Mouse (Mus musculus) retina, postnatal 1 day (tissue): ENCODE results near the gene Ccp110.

Source experiments
- DNase-seq: peaks from one replicate; pipeline ENCODE4 v3.0.0-alpha.2; 2012

Gene Ccp110

GRCm38 (mm10) chr7:118773027-118773426 is 60.7 kb downstream of the Ccp110 start:
- no peak for DNase-seq

- DNase-seq, result no peak
Measured at GRCm38 (mm10) chr7:118775991-118776390, 63.6 kb downstream of the Ccp110 start.

GRCm38 (mm10) chr7:118776491-118776890 is 64.1 kb downstream of the Ccp110 start:
- DNase-seq, result no peak

DNA sequence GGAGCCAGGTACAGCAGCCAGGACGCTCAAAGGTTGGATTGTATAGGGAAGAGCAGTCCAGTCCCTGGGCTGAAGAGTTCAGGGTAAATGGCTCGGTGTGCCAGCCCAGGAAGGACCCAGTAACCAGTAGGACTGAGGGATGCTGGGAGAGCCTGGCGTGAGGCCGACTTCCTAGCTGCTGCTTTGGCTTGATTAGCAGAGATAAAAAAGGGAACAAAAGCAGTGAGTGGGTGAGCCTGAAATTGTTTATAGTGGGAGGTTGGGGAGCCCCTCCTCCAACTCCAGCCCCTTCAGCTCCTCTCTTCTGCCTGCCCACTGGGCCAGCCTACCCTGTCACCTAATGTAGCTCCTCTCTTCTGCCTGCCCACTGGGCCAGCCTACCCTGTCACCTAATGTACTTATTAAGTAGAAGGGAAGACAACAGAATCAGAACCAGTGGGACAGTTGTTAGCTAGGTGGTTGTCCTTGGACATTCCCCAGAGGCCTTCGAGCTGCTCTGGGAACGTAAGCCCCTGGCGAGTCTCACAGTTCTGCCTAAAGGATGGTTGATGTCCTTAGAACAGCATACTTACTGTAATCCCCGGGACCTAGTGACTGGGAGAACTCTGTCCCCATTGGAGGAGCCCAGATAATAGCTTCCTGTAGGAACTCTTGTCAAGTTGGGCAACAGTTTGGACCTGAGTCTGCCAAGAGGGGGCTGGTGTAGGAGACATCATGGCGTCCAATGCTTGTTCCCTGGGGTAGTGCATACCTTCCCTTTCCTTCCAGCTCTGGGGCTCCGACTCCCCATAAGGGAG is 65.4 kb downstream of the Ccp110 start:
- no peak for DNase-seq

- DNase-seq, result peak; percentile 41
Measured at GRCm38 (mm10) chr7:118778561-118778960, 66.2 kb downstream of the Ccp110 start.

DNA sequence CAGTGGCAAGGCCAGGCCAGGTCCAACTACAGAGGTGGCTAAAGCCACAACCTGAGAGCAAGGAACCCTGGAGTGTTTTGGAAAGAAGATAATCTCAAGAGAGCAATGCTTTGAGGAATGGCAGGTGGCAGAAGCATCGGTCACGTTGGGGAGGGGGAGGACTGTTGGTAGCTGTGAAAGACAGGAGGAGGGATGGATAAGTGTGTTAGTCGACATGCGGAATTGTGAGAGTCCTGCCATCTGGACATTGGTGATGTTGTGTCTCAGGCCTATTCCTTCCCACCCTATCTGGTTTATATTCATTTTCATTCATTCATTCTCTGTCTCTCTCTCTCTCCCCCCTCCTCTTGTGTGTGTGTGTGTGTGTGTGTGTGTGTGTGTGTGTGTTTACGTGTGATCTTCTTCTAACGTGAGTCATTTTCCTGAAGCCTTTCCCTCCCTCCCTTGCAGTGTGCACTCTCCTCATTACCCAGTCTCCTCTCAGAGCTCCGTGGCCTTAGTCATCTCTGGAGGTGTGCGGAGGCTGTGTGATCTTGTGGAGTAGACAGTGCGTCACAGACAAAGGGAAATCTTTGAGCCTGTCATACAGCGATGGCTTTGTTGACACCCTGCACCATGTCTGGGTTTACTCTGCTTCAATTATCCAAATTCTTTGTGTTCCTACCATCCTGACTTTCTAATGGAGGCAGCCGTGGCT is 71.1 kb downstream of the Ccp110 start:
- no peak for DNase-seq

DNA sequence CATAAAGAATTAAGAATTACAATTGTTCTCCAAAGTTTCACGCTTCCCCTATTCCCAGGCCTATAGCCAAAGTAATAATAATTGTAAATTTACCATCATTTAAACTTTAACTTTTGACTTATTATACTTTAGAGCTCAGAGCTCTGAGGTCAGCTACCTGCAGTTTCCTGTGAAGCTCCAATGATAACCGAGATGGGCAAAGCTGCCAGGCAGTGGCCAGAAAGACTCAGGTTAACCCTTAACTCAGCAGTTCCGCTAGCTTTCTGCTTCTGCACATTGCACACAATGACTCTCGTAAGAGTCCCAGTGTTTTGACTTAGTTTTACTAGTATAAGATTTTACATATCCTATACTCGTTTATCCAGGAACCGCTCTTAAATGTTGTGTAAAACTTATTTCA is 73.7 kb downstream of the Ccp110 start:
- DNase-seq, result no peak
